Mouse (Mus musculus): Measurements from ENCODE around the gene Txlng.
"Not testable (repeated sequence)": the region's sequence is repeated elsewhere in the genome, so short reads cannot be mapped to it uniquely, and the experiment has no call there.

DNA sequence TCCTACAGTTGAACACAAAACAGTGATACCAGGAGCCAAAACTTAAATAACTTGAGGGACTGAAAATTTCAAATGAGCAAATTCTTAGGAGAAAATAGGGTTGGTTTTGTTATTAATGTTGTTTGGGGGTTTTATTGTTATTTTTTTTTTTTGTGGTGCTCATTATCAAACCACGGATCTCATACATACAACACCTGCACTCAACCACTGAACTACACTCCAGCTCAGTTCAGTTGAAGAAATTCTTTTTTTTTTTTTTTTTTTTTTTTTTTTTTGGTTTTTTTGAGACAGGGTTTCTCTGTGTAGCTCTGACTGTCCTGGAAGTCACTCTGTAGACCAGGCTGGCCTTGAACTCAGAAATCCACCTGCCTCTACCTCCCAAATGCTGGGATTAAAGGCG lies 1.1 kb upstream of the Txlng start:
- TF ChIP-seq CTCF (IDR thresholded peaks at IDR 0.05; ENCODE audit: control insufficient read depth, insufficient read depth, low read length); POLR2A (IDR thresholded peaks at IDR 0.05; ENCODE audit: borderline replicate concordance, control insufficient read depth, low read depth, low read length): not testable (repeated sequence)

All from bone marrow, adult 2 months (tissue).